Mouse (Mus musculus): Measurements from ENCODE around the gene Lrpprc. TPM values are rescaled to one million over a fixed set of nuclear protein-coding genes. Genes with fewer than 3 reads are reported as not detected.

The Lrpprc gene
- polyA plus RNA-seq, 1 experiment from 2014 or later, result 68.2 TPM

DNA sequence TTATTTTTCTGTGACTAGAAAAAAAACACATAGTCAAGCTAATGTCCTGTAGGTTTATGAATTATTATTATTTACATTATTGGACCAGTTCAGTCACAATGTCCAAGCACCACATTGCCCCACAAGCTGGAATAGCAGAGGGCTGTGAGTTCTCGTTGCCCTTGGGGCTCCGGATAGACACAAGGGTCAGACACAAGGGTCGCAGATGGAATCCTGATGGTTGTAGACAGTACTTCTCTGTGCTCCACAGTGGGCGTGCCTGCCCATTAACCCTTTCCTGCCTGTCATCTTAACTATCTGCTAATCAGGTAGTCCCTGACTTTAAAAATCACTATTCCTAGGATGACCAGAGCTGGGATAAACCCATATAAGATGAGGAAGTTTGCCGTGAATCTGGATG lies 132.4 kb downstream of the Lrpprc start:
- H3K9ac ChIP-seq, result no peak overlapping the region
- no peaks in the 10 kb centered on the region for H3K4me1 ChIP-seq
- WGBS (ENCODE audit: insufficient replicate concordance), result 53% methylated on average over 5 of the region's 5 CpGs
- H3K9me3 ChIP-seq (replicated peaks), result no peaks in the 10 kb centered on the region
- no peak overlapping the region for H3K27ac ChIP-seq
- H3K4me3 ChIP-seq, result no peak overlapping the region
- H3K27me3 ChIP-seq (replicated peaks), result no peaks in the 10 kb centered on the region
- H3K4me2 ChIP-seq, result no peak overlapping the region
- no peaks in the 10 kb centered on the region for H3K36me3 ChIP-seq
- no peak for ATAC-seq

DNA sequence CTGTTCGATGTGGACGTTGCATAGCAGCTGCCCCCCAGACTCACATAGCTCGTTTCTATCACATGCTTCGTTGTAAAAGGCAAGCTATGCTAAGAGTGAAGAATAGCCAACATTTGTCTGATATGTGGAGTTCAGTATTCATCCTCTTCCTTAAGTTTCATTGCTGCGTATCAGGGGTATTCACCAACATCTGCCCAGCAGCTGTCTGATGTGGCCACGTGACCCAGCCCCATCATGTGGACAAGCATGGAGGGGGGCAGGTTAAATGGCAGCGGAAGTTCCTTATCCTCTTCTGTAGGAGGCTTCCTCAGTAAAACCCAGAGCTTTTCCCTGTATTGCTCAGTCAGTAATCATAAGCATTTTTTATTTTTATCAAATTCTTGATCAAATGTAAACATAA lies 132.8 kb downstream of the Lrpprc start:
- no peak overlapping the region for H3K4me2 ChIP-seq
- H3K27ac ChIP-seq, result no peak overlapping the region
- WGBS (ENCODE audit: insufficient replicate concordance), result 63% methylated on average over 7 of the region's 7 CpGs
- H3K4me1 ChIP-seq, result no peaks in the 10 kb centered on the region
- H3K9ac ChIP-seq, result no peak overlapping the region
- no peak overlapping the region for H3K4me3 ChIP-seq
- ATAC-seq, result no peak
- H3K36me3 ChIP-seq, result no peaks in the 10 kb centered on the region
- H3K9me3 ChIP-seq (replicated peaks), result no peaks in the 10 kb centered on the region
- no peaks in the 10 kb centered on the region for H3K27me3 ChIP-seq (replicated peaks)

DNA sequence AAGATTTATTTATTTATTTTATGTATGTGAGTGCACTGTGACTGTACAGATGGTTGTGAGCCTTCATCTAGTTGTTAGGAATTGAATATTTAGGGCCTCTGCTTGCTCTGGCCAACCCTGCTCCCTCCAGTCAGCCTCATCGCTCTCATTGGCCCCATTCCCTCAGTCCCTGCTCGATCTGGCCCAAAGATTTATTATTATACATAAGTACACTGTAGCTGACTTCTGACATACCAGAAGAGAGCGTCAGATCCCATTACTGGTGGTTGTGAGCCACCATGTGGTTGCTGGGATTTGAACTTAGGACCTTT lies 133.2 kb downstream of the Lrpprc start:
- Histone ChIP-seq H3K4me1 (no peaks in the 10 kb centered on the region), H3K4me2 (no peak overlapping the region), H3K27ac (no peak overlapping the region), H3K9ac (no peak overlapping the region), H3K27me3 (replicated peaks) (no peaks in the 10 kb centered on the region), H3K9me3 (replicated peaks) (no peaks in the 10 kb centered on the region), H3K36me3 (no peaks in the 10 kb centered on the region), H3K4me3 (no peak overlapping the region)
- WGBS (ENCODE audit: insufficient replicate concordance), result 68% methylated on average over 3 of the region's 3 CpGs
- no peak for ATAC-seq

DNA sequence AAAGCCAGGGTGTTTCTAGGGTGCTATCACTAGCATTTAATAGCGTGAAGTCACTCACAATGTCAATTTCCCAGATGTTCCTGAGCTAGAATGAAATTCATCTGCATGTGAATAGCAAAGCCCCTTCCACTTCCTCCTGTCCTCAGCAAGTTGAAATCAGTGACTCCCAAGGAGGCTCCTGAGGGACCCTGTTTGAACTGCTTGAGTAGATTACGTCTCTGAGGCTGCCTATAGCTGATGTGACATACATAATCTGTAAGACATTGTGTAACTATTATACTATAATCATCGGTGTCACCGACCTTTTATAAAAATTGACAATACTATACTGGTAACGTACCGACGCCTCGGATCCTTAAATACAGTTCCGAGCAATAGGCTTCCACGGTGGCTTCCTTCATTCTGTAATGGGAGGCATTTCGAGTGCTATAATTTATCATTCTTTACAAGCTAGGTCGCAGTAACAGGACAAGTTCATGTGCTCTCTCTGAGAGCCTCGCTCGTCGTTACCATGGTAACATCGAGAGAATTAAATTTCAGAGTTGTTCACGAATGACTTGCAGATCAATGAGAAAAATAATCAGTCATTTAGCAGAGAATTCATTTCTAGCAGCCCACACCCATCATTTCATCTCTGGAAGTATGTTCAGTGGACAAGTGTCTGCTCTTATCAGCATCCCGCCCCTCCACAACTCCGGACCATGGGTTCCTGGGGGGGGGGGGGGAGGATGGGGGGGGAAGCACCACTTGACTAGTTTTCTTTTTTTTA lies 133.8 kb downstream of the Lrpprc start:
- 72% methylated on average over 19 of the region's 19 CpGs for WGBS (ENCODE audit: insufficient replicate concordance)
- H3K27ac ChIP-seq, result no peak overlapping the region
- no peaks in the 10 kb centered on the region for H3K4me1 ChIP-seq
- no peaks in the 10 kb centered on the region for H3K36me3 ChIP-seq
- H3K4me2 ChIP-seq, result no peak overlapping the region
- H3K4me3 ChIP-seq, result no peak overlapping the region
- ATAC-seq, result no peak
- H3K27me3 ChIP-seq (replicated peaks), result no peaks in the 10 kb centered on the region
- no peak overlapping the region for H3K9ac ChIP-seq
- H3K9me3 ChIP-seq (replicated peaks), result no peaks in the 10 kb centered on the region

DNA sequence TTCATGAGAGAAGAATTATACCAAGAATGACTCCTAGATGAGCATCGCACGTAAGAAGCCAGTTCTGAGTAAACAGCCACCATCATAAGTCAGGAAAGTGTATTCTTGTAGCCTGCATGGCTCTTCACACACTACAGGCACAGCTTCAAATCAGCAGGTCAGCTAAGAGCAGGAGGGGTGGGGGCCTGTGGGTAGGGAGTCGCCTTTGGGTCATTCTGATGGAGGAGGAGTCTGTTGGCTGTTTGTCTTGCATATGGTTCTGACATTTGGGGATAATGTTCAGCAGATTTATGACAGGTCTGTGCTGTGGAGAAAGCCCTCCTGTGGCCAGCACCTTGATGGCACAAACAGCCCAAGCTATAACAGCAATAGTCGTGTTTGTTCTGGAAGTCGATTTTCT lies 134.4 kb downstream of the Lrpprc start:
- H3K4me1 ChIP-seq, result no peaks in the 10 kb centered on the region
- H3K9ac ChIP-seq, result no peak overlapping the region
- no peak overlapping the region for H3K4me3 ChIP-seq
- H3K27ac ChIP-seq, result no peak overlapping the region
- H3K27me3 ChIP-seq (replicated peaks), result no peaks in the 10 kb centered on the region
- no peak overlapping the region for H3K4me2 ChIP-seq
- no peaks in the 10 kb centered on the region for H3K9me3 ChIP-seq (replicated peaks)
- WGBS (ENCODE audit: insufficient replicate concordance), result 60% methylated on average over 5 of the region's 5 CpGs
- no peak for ATAC-seq
- no peaks in the 10 kb centered on the region for H3K36me3 ChIP-seq

Other genes with a start within 250 kb of the Lrpprc start
- 3.3 and 4.2 TPM in 2 replicates for gene Dync2li1, start 164.3 kb downstream of the Lrpprc start, polyA plus RNA-seq (2016; fragmentation: Nextera tagmentation; extraction: Ambion mirVana)
- gene Abcg8, start 114.5 kb downstream of the Lrpprc start, polyA plus RNA-seq (2016; fragmentation: Nextera tagmentation; extraction: Ambion mirVana), result 0.14 and 0.28 TPM in 2 replicates
- gene Abcg5, start 107.8 kb downstream of the Lrpprc start, polyA plus RNA-seq (2016; fragmentation: Nextera tagmentation; extraction: Ambion mirVana), result 0.14 and 0.26 TPM in 2 replicates
- 71.7 and 75.2 TPM in 2 replicates for gene Ppm1b, start 166.0 kb upstream of the Lrpprc start, polyA plus RNA-seq (2016; fragmentation: Nextera tagmentation; extraction: Ambion mirVana)
- 0.32 and 0.41 TPM in 2 replicates for gene Slc3a1, start 237.6 kb upstream of the Lrpprc start, polyA plus RNA-seq (2016; fragmentation: Nextera tagmentation; extraction: Ambion mirVana)

Data from liver, embryonic 12.5 days (tissue).